Mouse (Mus musculus): ENCODE measurements at regions not wholly inside any gene's neighbourhood (a gene's known extent, or its start where the extent isn't known, plus 50 kb on each side); places are given as distances from the start of the nearest gene placed in this dataset.
A peak's percentile ranks its signal among the peaks of the same experiment; 100 is the strongest.

DNA sequence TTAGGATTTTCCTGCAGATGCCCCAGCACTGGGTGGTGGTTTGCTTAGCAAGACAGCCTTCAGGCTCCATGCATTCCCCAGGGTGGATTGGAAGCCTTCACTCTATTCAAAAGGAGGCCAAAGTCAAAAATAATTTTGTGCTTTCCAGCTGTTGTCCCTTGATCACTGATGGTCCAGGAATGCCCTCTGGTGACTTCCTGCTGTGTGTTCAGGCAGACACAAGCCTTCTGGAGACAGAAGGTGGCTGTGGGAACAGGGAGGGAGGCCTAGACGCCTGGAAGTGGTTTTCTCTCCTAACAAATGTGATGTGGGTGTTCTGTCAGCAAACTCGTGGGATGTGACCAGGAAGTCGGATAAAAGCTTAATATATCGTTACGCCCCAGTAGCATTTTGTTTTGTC lies 81.3 kb downstream of the Atp6ap1l start:
- peak; percentile 54 for TF ChIP-seq CTCF (IDR thresholded peaks at IDR 0.05; ENCODE audit: low read depth)
- TF ChIP-seq EP300 (optimal IDR thresholded peaks at IDR 0.05) = no peak

Data from stomach, postnatal 0 days (tissue).